Mouse (Mus musculus) limb, embryonic 13.5 days (tissue): ENCODE measurements around the gene Dync2h1. TPM values are rescaled to one million over a fixed set of nuclear protein-coding genes. Genes with fewer than 3 reads are reported as not detected.

Source experiments
- ATAC-seq: fragments of 200-750 bp; cut with Nextera tagmentation; 2 replicates; pipeline ENCODE4 v1.8.0; 2017; ENCODE audit warnings: low read depth, moderate number of reproducible peaks, moderate TSS enrichment; ENCODE audit not compliant: low FRiP score
- H3K27ac ChIP-seq: fragments of 300-500 bp; sonication (generic); 2 replicates; pipeline ENCODE4 v1.5.1; 2015; ENCODE audit warnings: inconsistent platforms, mild to moderate bottlenecking, moderate library complexity
- H3K27me3 ChIP-seq: fragments of 300-500 bp; sonication (generic); 2 replicates; pipeline ENCODE4 v1.6.1; 2015; ENCODE audit warnings: mild to moderate bottlenecking, inconsistent platforms
- H3K36me3 ChIP-seq: fragments of 300-500 bp; sonication (generic); 2 replicates; pipeline ENCODE4 v1.6.1; 2015; ENCODE audit warnings: inconsistent platforms, mild to moderate bottlenecking, moderate library complexity
- H3K4me1 ChIP-seq: fragments of 300-500 bp; sonication (generic); 2 replicates; pipeline ENCODE4 v1.6.1; 2015; ENCODE audit warnings: inconsistent platforms
- H3K4me2 ChIP-seq: fragments of 300-500 bp; sonication (generic); replicated peaks from 2 replicates; pipeline ENCODE4 v1.6.1; 2015; ENCODE audit warnings: inconsistent platforms, mild to moderate bottlenecking, moderate library complexity
- H3K4me3 ChIP-seq: fragments of 300-500 bp; sonication (generic); 2 replicates; pipeline ENCODE4 v1.5.1; 2015; ENCODE audit warnings: moderate library complexity, mild to moderate bottlenecking, inconsistent platforms
- H3K9ac ChIP-seq: fragments of 300-500 bp; sonication (generic); 2 replicates; pipeline ENCODE4 v1.6.1; 2015; ENCODE audit warnings: mild to moderate bottlenecking, inconsistent platforms
- H3K9me3 ChIP-seq: fragments of 300-500 bp; sonication (generic); 2 replicates; pipeline ENCODE4 v1.6.1; 2016; ENCODE audit warnings: inconsistent platforms
- whole genome bisulfite sequencing: fragments of 180-500 bp; shearing (Covaris S2); methylation state at CpG from one replicate; pipeline ENCODE4 v1.1.7; 2015; 5-methylcytosine and 5-hydroxymethylcytosine counted together
- polyA plus RNA-seq: library from polyadenylated mRNA; unstranded; fragments of >200 nt; fragmentation: Nextera tagmentation; extraction: Ambion mirVana; gene quantifications from 2 replicates; pipeline ENCODE4 v1.2.1, GENCODE M21; 2015

Dync2h1 gene
- polyA plus RNA-seq, 1 experiment from 2014 or later = 21.3 TPM

GRCm38 (mm10) chr9:6881187-6881984, 302.9 kb downstream of the Dync2h1 start:
- Histone ChIP-seq H3K4me2 (no peak overlapping the region), H3K27me3 (no peaks in the 10 kb centered on the region), H3K9me3 (no peaks in the 10 kb centered on the region), H3K27ac (no peak overlapping the region), H3K9ac (no peak overlapping the region), H3K4me1 (no peaks in the 10 kb centered on the region), H3K4me3 (no peak overlapping the region), H3K36me3 (no peaks in the 10 kb centered on the region)
- WGBS = 96% methylated on average over 1 of the region's 1 CpGs
- ATAC-seq = no peak

Other genes starting within 250 kb of the Dync2h1 start
- gene Dcun1d5, start 74 bp upstream of the Dync2h1 start, polyA plus RNA-seq = 141 TPM in 2 replicates
- gene Mmp13, start 88.1 kb upstream of the Dync2h1 start, polyA plus RNA-seq = 0.14 TPM in 1 of 2 replicates, not detected in the other
- not detected in 2 replicates for gene Mmp12, start 159.9 kb upstream of the Dync2h1 start, polyA plus RNA-seq
- not detected in 2 replicates for gene Mmp1b, start 203.6 kb upstream of the Dync2h1 start, polyA plus RNA-seq